Mouse (Mus musculus) lung, postnatal 4 days (tissue): ENCODE results near the gene Elane.
"Not testable (repeated sequence)": the region's sequence is repeated elsewhere in the genome, so short reads cannot be mapped to it uniquely, and the experiment has no call there.

Experiments
- DNase-seq, 2 experiments: peaks; one replicate each; pipeline ENCODE4 v3.0.0; 2021

Gene Elane

GRCm38 (mm10) chr10:79883297-79884084 is 2.6 kb upstream of the Elane start:
- DNase-seq = peak; percentile 80 to 87

GRCm38 (mm10) chr10:79884446-79884845 is 1.6 kb upstream of the Elane start:
- peak; percentile 54 to 81 for DNase-seq

GRCm38 (mm10) chr10:79884938-79885337 is 1.1 kb upstream of the Elane start:
- not testable (repeated sequence) for DNase-seq

- DNase-seq = no peak
Measured at GRCm38 (mm10) chr10:79886611-79887010, 564 bp downstream of the Elane start.

GRCm38 (mm10) chr10:79889386-79889785 is 3.3 kb downstream of the Elane start:
- no peak for DNase-seq

- no peak for DNase-seq
Measured at GRCm38 (mm10) chr10:79890670-79891069, 4.6 kb downstream of the Elane start, which contains the start of gene Cfd. Cfd (plus strand) TSS chr10:79890853.

- peak; percentile 81 to 88 for DNase-seq
Measured at GRCm38 (mm10) chr10:79892451-79893118, 6.5 kb downstream of the Elane start.

- peak in 1 of 2 experiments; percentile 78 for DNase-seq
Measured at GRCm38 (mm10) chr10:79896306-79896705, 10.3 kb downstream of the Elane start.

- peak in 1 of 2 experiments; percentile 80 for DNase-seq
Measured at GRCm38 (mm10) chr10:79896814-79897213, 10.8 kb downstream of the Elane start.

GRCm38 (mm10) chr10:79897316-79898245 is 11.5 kb downstream of the Elane start:
- DNase-seq = no peak

- DNase-seq = no peak
Measured at GRCm38 (mm10) chr10:79900951-79901410, 14.9 kb downstream of the Elane start.

GRCm38 (mm10) chr10:79906712-79907111 is 20.7 kb downstream of the Elane start:
- DNase-seq = no peak

- no peak for DNase-seq
Measured at GRCm38 (mm10) chr10:79907415-79907814, 21.4 kb downstream of the Elane start.

GRCm38 (mm10) chr10:79908167-79909091 is 22.4 kb downstream of the Elane start, which contains the start of gene Med16:
Med16 (minus strand) TSS chr10:79908923.
- peak; percentile 96 to 98 for DNase-seq

GRCm38 (mm10) chr10:79909092-79909922 is 23.3 kb downstream of the Elane start:
- DNase-seq = no peak

- DNase-seq = no peak
Measured at GRCm38 (mm10) chr10:79910556-79910955, 24.5 kb downstream of the Elane start, which contains the start of gene Gm26602. Gm26602 (plus strand) TSS chr10:79910856.

- DNase-seq = no peak
Measured at GRCm38 (mm10) chr10:79912412-79912811, 26.4 kb downstream of the Elane start.

GRCm38 (mm10) chr10:79914131-79914947 is 28.3 kb downstream of the Elane start:
- no peak for DNase-seq

- DNase-seq = peak in 1 of 2 experiments; percentile 41
Measured at GRCm38 (mm10) chr10:79914948-79915596, 29.0 kb downstream of the Elane start.
